Comparison of ENCODE assay signal across 10 mouse cellular contexts in the genomic region with DNA sequence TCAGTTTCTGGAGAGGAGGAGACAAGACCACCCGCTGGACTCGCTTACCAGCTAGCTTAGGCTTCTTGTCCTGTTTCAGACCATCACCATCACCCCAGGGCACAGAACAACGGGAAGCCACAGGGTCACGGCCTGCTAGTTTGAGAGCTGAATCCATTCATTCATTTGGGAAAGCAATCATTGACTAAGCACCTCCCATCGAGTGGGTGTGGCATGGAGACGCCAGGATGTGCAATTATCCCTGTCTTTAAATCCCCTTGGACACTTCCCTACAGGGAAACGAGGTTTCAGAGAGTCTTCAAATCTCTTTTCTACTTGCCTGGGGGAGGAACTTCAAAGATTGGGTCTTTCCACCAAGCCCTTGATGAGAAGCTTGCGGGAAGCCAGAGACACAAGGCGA.
DNase-seq lines count a peak whose midpoint lies in the region; ATAC-seq and TF ChIP-seq lines count a peak whose summit lies in the region.
"Had no signal": no experiment of that assay in that cellular context is flagged by ENCODE, and none has a peak within 500 bp of the region (broad histone marks: within the 10 kb centered on the region; RNA-seq: fewer than 3 reads in every experiment).

No protein-coding gene starts in this region.

- peaks cover 32% of the 10 kb centered on the region for H3K4me1 ChIP-seq in midbrain, embryonic 10.5 days
- no peaks in the 10 kb centered on the region; the same call in 1 of the 2 replicates for H3K4me1 ChIP-seq in midbrain, embryonic 16.5 days (ENCODE audit: control insufficient read depth, insufficient read depth, low read length)

- intact Hi-C loops in gastrocnemius, adult 2 months (cut with DNase I): no loop called here
- intact Hi-C loops in gastrocnemius, postnatal 14 days (cut with DNase I; ENCODE audit: low total_unique reads): no loop called here
- intact Hi-C loops in left cerebral cortex, postnatal 14 days (cut with DNase I): no loop called here

- no peak overlapping the region for H3K9ac ChIP-seq in midbrain, embryonic 16.5 days (ENCODE audit: low read depth, low read length)

- no peak overlapping the region for H3K4me3 ChIP-seq in gastrocnemius, adult 2 months
- H3K4me3 ChIP-seq in midbrain, embryonic 10.5 days: peak overlapping the region; percentile 20; the same call in 1 of the 2 replicates
- no peak overlapping the region for H3K4me3 ChIP-seq in midbrain, embryonic 16.5 days (ENCODE audit: low read depth, low read length)

- 0 out of 2 replicates have a peak overlapping the region, but pooled peaks have one; percentile 5 for H3K27ac ChIP-seq in gastrocnemius, adult 2 months
- H3K27ac ChIP-seq in midbrain, embryonic 10.5 days (replicated peaks): peak overlapping the region; percentile 42; the same call in 1 of the 2 replicates
- H3K27ac ChIP-seq in midbrain, embryonic 16.5 days (ENCODE audit: low read length): no peak overlapping the region

- no peak overlapping the region for H3K4me2 ChIP-seq in midbrain, embryonic 16.5 days (ENCODE audit: low read length)

- no peak for DNase-seq in gastrocnemius, adult 2 months
- DNase-seq in gastrocnemius, postnatal 14 days: no peak
- DNase-seq in midbrain, embryonic 10.5 days (ENCODE audit: low spot score): peak; percentile 40
- peak; percentile 62 for DNase-seq in embryo, embryonic 11 days
- DNase-seq in left cerebral cortex, postnatal 14 days (ENCODE audit: low spot score in 2 of 2): no peak
- DNase-seq in thymus, postnatal 4 days: no peak
- DNase-seq: cerebellum, adult 11 months; lung, adult 2 months had no signal

- H3K9me3 ChIP-seq in midbrain, embryonic 10.5 days (replicated peaks): no peaks in the 10 kb centered on the region
- no peaks in the 10 kb centered on the region for H3K9me3 ChIP-seq in midbrain, embryonic 16.5 days (replicated peaks; ENCODE audit: control insufficient read depth, low read length, poor library complexity, severe bottlenecking)

- no peaks in the 10 kb centered on the region for H3K36me3 ChIP-seq in midbrain, embryonic 10.5 days
- H3K36me3 ChIP-seq in midbrain, embryonic 16.5 days (ENCODE audit: control insufficient read depth, insufficient read depth, low read length): no peaks in the 10 kb centered on the region

- no peak for ATAC-seq in midbrain, embryonic 16.5 days
- ATAC-seq in megakaryocyte, adult 5-6 weeks (ENCODE audit: poor library complexity, severe bottlenecking): peak; percentile 10; the same call in 1 of the 2 replicates

- no peaks in the 10 kb centered on the region for H3K27me3 ChIP-seq in midbrain, embryonic 10.5 days (ENCODE audit: low read depth, poor library complexity, severe bottlenecking)
- no peaks in the 10 kb centered on the region for H3K27me3 ChIP-seq in midbrain, embryonic 16.5 days (ENCODE audit: control insufficient read depth, insufficient read depth, low read depth, low read length)

- no peak for TF ChIP-seq CTCF in gastrocnemius, adult 2 months (IDR thresholded peaks at IDR 0.05)

- WGBS in midbrain, embryonic 10.5 days: 24% methylated on average over 9 of the region's 9 CpGs
- WGBS in midbrain, embryonic 16.5 days: 12% methylated on average over 9 of the region's 9 CpGs

Comparison
In these comparisons a context has a peak if more than half of its experiments do, and no peak if none do; other contexts are left out.
1. DNase-seq: peak in midbrain, embryonic 10.5 days (single experiment) and embryo, embryonic 11 days (single experiment); none in gastrocnemius, adult 2 months (single experiment), gastrocnemius, postnatal 14 days (single experiment), left cerebral cortex, postnatal 14 days (0 of 2) and thymus, postnatal 4 days (single experiment).